Mouse (Mus musculus) megakaryocyte, embryonic 14.5 days (primary cell): ENCODE results near the gene Megf8.

ENCODE experiments used
- FLI1 ChIP-seq: IDR thresholded peaks from 2 replicates; pipeline ENCODE4 v1.6.1; 2012; ENCODE audit warnings: low read length, inconsistent platforms, mixed read lengths
- GATA1 ChIP-seq: IDR thresholded peaks from 3 replicates; pipeline ENCODE4 v1.6.1; 2012; ENCODE audit warnings: mixed read lengths, low read length, inconsistent platforms, borderline replicate concordance

DNA sequence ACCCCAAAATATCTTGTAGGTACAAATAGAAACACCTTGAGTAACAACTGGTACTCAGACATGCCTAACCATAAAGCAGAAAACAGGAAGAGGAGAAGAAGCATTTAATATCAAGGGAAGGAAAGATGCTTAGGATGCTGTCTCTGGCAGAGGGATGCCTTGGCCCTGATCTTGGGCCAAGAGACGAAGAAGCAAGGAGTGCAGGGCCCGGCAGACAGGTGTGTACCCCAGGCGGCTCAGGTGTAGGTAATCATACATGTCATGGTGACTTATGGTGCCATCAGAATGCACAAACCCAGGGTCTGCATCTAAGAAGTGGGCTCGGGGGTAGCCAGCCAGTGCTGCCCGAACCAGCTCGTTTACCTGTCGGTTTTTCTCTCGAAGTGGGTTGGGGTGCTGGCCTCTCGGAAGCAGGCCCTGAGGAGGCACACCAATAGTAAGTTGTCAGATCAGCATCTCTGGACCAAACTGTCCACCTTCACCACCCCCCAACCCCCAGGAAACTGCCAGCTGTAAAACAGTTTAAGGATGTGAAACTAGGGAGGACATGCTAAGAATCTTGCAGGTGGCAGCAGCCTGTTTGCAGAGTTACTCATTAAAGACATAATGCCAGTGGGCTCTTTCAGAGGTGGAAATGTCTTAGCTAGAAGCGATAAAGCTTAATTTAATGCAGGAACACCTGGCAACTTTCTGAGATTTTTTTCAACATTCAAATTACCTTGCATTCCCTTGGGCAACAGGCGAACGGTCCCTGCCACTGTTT, 21.8 kb upstream of the Megf8 start:
- TF ChIP-seq GATA1 = no peak
- TF ChIP-seq FLI1 = no peak
